Mouse (Mus musculus) liver, embryonic 16.5 days (tissue): ENCODE data around the gene Ift81. TPM values are rescaled to one million over a fixed set of nuclear protein-coding genes. Genes with fewer than 3 reads are reported as not detected.

Source experiments
- ATAC-seq: fragments of 200-750 bp; cut with Nextera tagmentation; 2 replicates; pipeline ENCODE4 v1.8.0; 2017; ENCODE audit warnings: low read depth, mild to moderate bottlenecking, moderate number of reproducible peaks, moderate library complexity
- H3K27ac ChIP-seq: fragments of 300-500 bp; sonication (generic); 2 replicates; pipeline ENCODE4 v1.5.1; 2014; ENCODE audit warnings: mild to moderate bottlenecking, low read length
- H3K27me3 ChIP-seq: fragments of 300-500 bp; sonication (generic); 2 replicates; pipeline ENCODE4 v1.6.1; 2014; ENCODE audit warnings: low read depth, low read length, mixed read lengths; ENCODE audit not compliant: control insufficient read depth, insufficient read depth
- H3K36me3 ChIP-seq: fragments of 300-500 bp; sonication (generic); 2 replicates; pipeline ENCODE4 v1.6.1; 2014; ENCODE audit warnings: mild to moderate bottlenecking; ENCODE audit not compliant: control insufficient read depth, insufficient read depth
- H3K4me1 ChIP-seq: fragments of 300-500 bp; sonication (generic); 2 replicates; pipeline ENCODE4 v1.6.1; 2014; ENCODE audit warnings: low read depth, low read length, mixed read lengths; ENCODE audit not compliant: control insufficient read depth
- H3K4me2 ChIP-seq: fragments of 300-500 bp; sonication (generic); 2 replicates; pipeline ENCODE4 v1.6.1; 2014; ENCODE audit warnings: low read depth, low read length, mixed read lengths
- H3K4me3 ChIP-seq: fragments of 300-500 bp; sonication (generic); 2 replicates; pipeline ENCODE4 v1.5.1; 2014; ENCODE audit warnings: low read depth, mild to moderate bottlenecking, low read length
- H3K9ac ChIP-seq: fragments of 300-500 bp; sonication (generic); 2 replicates; pipeline ENCODE4 v1.6.1; 2014; ENCODE audit warnings: low read depth, low read length
- H3K9me3 ChIP-seq: fragments of 300-500 bp; sonication (generic); replicated peaks from 2 replicates; pipeline ENCODE4 v1.6.1; 2016; ENCODE audit warnings: low read length; ENCODE audit not compliant: control insufficient read depth
- WGBS: fragments of 180-500 bp; shearing (Covaris S2); extraction: QIAGEN DNeasy Blood & Tissue Kit; methylation state at CpG from one replicate; pipeline ENCODE4 v1.1.7; 2014; ENCODE audit not compliant: insufficient replicate concordance; 5-methylcytosine and 5-hydroxymethylcytosine counted together
- polyA plus RNA-seq: library from polyadenylated mRNA; unstranded; fragments of >200 nt; fragmentation: Nextera tagmentation; extraction: Ambion mirVana; gene quantifications from 2 replicates; pipeline ENCODE4 v1.2.1, GENCODE M21; 2015

Gene Ift81
- polyA plus RNA-seq, 1 experiment from 2014 or later: 1.9 TPM

GRCm38 (mm10) chr5:122547810-122548209 is 66.5 kb downstream of the Ift81 start:
- no peak overlapping the region for H3K4me2 ChIP-seq
- H3K9ac ChIP-seq: no peak overlapping the region
- no peaks in the 10 kb centered on the region for H3K9me3 ChIP-seq
- H3K36me3 ChIP-seq: no peaks in the 10 kb centered on the region
- no peak overlapping the region for H3K4me3 ChIP-seq
- no peak for ATAC-seq
- no peaks in the 10 kb centered on the region; the same call in none of the 2 replicates for H3K4me1 ChIP-seq
- H3K27ac ChIP-seq: no peak overlapping the region
- no peaks in the 10 kb centered on the region; the same call in 1 of the 2 replicates for H3K27me3 ChIP-seq
- WGBS: 55% methylated on average over 6 of the region's 6 CpGs

- 21% methylated on average over 7 of the region's 7 CpGs for WGBS
- ATAC-seq: no peak
- no peak overlapping the region; the same call in 1 of the 2 replicates for H3K27ac ChIP-seq
Observed at GRCm38 (mm10) chr5:122547251-122547714, 67.0 kb downstream of the Ift81 start.

GRCm38 (mm10) chr5:122543392-122543791 is 70.9 kb downstream of the Ift81 start:
- Histone ChIP-seq H3K36me3 (no peaks in the 10 kb centered on the region), H3K27ac (no peak overlapping the region), H3K4me2 (no peak overlapping the region), H3K9me3 (no peaks in the 10 kb centered on the region), H3K27me3 (no peaks in the 10 kb centered on the region), H3K4me3 (no peak overlapping the region), H3K9ac (no peak overlapping the region), H3K4me1 (no peaks in the 10 kb centered on the region; the same call in 1 of the 2 replicates)
- 53% methylated on average over 6 of the region's 6 CpGs for WGBS
- no peak for ATAC-seq

More at GRCm38 (mm10) chr5:122547251-122547714, 67.0 kb downstream of the Ift81 start:
- Histone ChIP-seq H3K27me3 (no peaks in the 10 kb centered on the region; the same call in 1 of the 2 replicates), H3K4me1 (no peaks in the 10 kb centered on the region; the same call in none of the 2 replicates), H3K9ac (no peak overlapping the region), H3K4me2 (peak overlapping the region; percentile 11; the same call in 1 of the 2 replicates), H3K9me3 (no peaks in the 10 kb centered on the region), H3K36me3 (no peaks in the 10 kb centered on the region), H3K4me3 (no peak overlapping the region)

- WGBS: 47% methylated on average over 8 of the region's 8 CpGs
- no peaks in the 10 kb centered on the region for H3K9me3 ChIP-seq
- H3K4me1 ChIP-seq: no peaks in the 10 kb centered on the region; the same call in 1 of the 2 replicates
- no peak for ATAC-seq
- H3K36me3 ChIP-seq: no peaks in the 10 kb centered on the region
- H3K27me3 ChIP-seq: no peaks in the 10 kb centered on the region
- H3K4me3 ChIP-seq: no peak overlapping the region
- H3K4me2 ChIP-seq: no peak overlapping the region
- H3K27ac ChIP-seq: no peak overlapping the region
- H3K9ac ChIP-seq: no peak overlapping the region
Observed at GRCm38 (mm10) chr5:122541871-122542270, 72.4 kb downstream of the Ift81 start.

GRCm38 (mm10) chr5:122538077-122538476 is 76.2 kb downstream of the Ift81 start:
- Histone ChIP-seq H3K9me3 (no peaks in the 10 kb centered on the region), H3K27ac (no peak overlapping the region), H3K27me3 (no peaks in the 10 kb centered on the region), H3K36me3 (no peaks in the 10 kb centered on the region), H3K9ac (no peak overlapping the region), H3K4me2 (no peak overlapping the region), H3K4me3 (no peak overlapping the region), H3K4me1 (no peaks in the 10 kb centered on the region)
- 44% methylated on average over 11 of the region's 11 CpGs for WGBS
- ATAC-seq: no peak

- H3K4me1 ChIP-seq: no peaks in the 10 kb centered on the region
- WGBS: 73% methylated on average over 5 of the region's 5 CpGs
- H3K4me3 ChIP-seq: no peak overlapping the region
Observed at GRCm38 (mm10) chr5:122537654-122538053, 76.7 kb downstream of the Ift81 start.

GRCm38 (mm10) chr5:122533884-122534283 is 80.4 kb downstream of the Ift81 start:
- Histone ChIP-seq H3K27ac (no peak overlapping the region), H3K9me3 (no peaks in the 10 kb centered on the region), H3K4me1 (no peaks in the 10 kb centered on the region), H3K9ac (no peak overlapping the region), H3K4me2 (no peak overlapping the region), H3K36me3 (no peaks in the 10 kb centered on the region), H3K4me3 (no peak overlapping the region), H3K27me3 (no peaks in the 10 kb centered on the region)
- 65% methylated on average over 8 of the region's 8 CpGs for WGBS
- ATAC-seq: no peak

More at GRCm38 (mm10) chr5:122537654-122538053, 76.7 kb downstream of the Ift81 start:
- ATAC-seq: no peak
- H3K4me2 ChIP-seq: no peak overlapping the region
- H3K27ac ChIP-seq: no peak overlapping the region
- no peaks in the 10 kb centered on the region for H3K36me3 ChIP-seq
- no peaks in the 10 kb centered on the region for H3K27me3 ChIP-seq
- no peaks in the 10 kb centered on the region for H3K9me3 ChIP-seq
- no peak overlapping the region for H3K9ac ChIP-seq

GRCm38 (mm10) chr5:122529913-122530604 is 84.3 kb downstream of the Ift81 start:
- Histone ChIP-seq H3K4me1 (peaks cover 3% of the 10 kb centered on the region; the same call in 1 of the 2 replicates), H3K4me3 (no peak overlapping the region), H3K27ac (no peak overlapping the region), H3K36me3 (no peaks in the 10 kb centered on the region), H3K9ac (no peak overlapping the region), H3K9me3 (no peaks in the 10 kb centered on the region), H3K4me2 (no peak overlapping the region), H3K27me3 (no peaks in the 10 kb centered on the region)
- WGBS: 59% methylated on average over 9 of the region's 9 CpGs
- ATAC-seq: peak; percentile 39; the same call in 1 of the 2 replicates

- H3K36me3 ChIP-seq: no peaks in the 10 kb centered on the region
- H3K27ac ChIP-seq: peak overlapping the region; percentile 37; the same call in 1 of the 2 replicates
- no peaks in the 10 kb centered on the region for H3K9me3 ChIP-seq
- H3K4me1 ChIP-seq: peaks cover 5% of the 10 kb centered on the region; the same call in 1 of the 2 replicates
- H3K9ac ChIP-seq: no peak overlapping the region
- no peak overlapping the region for H3K4me2 ChIP-seq
- H3K27me3 ChIP-seq: no peaks in the 10 kb centered on the region
- WGBS: 49% methylated on average over 3 of the region's 3 CpGs
- H3K4me3 ChIP-seq: no peak overlapping the region
- no peak for ATAC-seq
Observed at GRCm38 (mm10) chr5:122529316-122529715, 85.0 kb downstream of the Ift81 start.
